Mouse (Mus musculus) neural tube, embryonic 11.5 days (tissue): ENCODE data around the gene Mrc2. TPM values are rescaled to one million over a fixed set of nuclear protein-coding genes. Genes with fewer than 3 reads are reported as not detected.
A peak's percentile ranks its signal among the peaks of the same experiment; 100 is the strongest.

Experiments
- ATAC-seq: fragments of 200-750 bp; cut with Nextera tagmentation; 2 replicates; pipeline ENCODE4 v1.8.0; 2017; ENCODE audit warnings: moderate number of reproducible peaks, mild to moderate bottlenecking, moderate TSS enrichment, moderate library complexity; ENCODE audit not compliant: insufficient read depth, low FRiP score, low TSS enrichment
- DNase-seq: peaks from one replicate; pipeline ENCODE4 v3.0.0-alpha.2; 2015; ENCODE audit warnings: low spot score
- H3K27ac ChIP-seq: fragments of 300-500 bp; sonication (generic); 2 replicates; pipeline ENCODE4 v1.5.1; 2014; ENCODE audit warnings: low read depth, mild to moderate bottlenecking, low read length
- H3K27me3 ChIP-seq: fragments of 300-500 bp; sonication (generic); 2 replicates; pipeline ENCODE4 v1.6.1; 2014; ENCODE audit warnings: mild to moderate bottlenecking, low read length, mixed read lengths; ENCODE audit not compliant: control insufficient read depth, insufficient read depth
- H3K36me3 ChIP-seq: fragments of 300-500 bp; sonication (generic); 2 replicates; pipeline ENCODE4 v1.6.1; 2014; ENCODE audit warnings: mild to moderate bottlenecking, low read length, moderate library complexity, mixed read lengths; ENCODE audit not compliant: control insufficient read depth, insufficient read depth
- H3K4me1 ChIP-seq: fragments of 300-500 bp; sonication (generic); 2 replicates; pipeline ENCODE4 v1.6.1; 2014; ENCODE audit warnings: low read length, mixed read lengths; ENCODE audit not compliant: control insufficient read depth, insufficient read depth
- H3K4me2 ChIP-seq: fragments of 300-500 bp; sonication (generic); 2 replicates; pipeline ENCODE4 v1.6.1; 2014; ENCODE audit warnings: low read depth, mild to moderate bottlenecking, moderate library complexity
- H3K4me3 ChIP-seq: fragments of 300-500 bp; sonication (generic); 2 replicates; pipeline ENCODE4 v1.5.1; 2014; ENCODE audit warnings: low read depth, low read length
- H3K9ac ChIP-seq: fragments of 300-500 bp; sonication (generic); 2 replicates; pipeline ENCODE4 v1.6.1; 2014; ENCODE audit warnings: mild to moderate bottlenecking, low read length
- H3K9me3 ChIP-seq: fragments of 300-500 bp; sonication (generic); 2 replicates; pipeline ENCODE4 v1.6.1; 2016; ENCODE audit warnings: low read length; ENCODE audit not compliant: control insufficient read depth
- whole genome bisulfite sequencing: fragments of 180-500 bp; shearing (Covaris S2); extraction: QIAGEN DNeasy Blood & Tissue Kit; methylation state at CpG from one replicate; pipeline ENCODE4 v1.1.7; 2014; 5-methylcytosine and 5-hydroxymethylcytosine counted together
- polyA plus RNA-seq: library from polyadenylated mRNA; unstranded; fragments of >200 nt; fragmentation: Nextera tagmentation; extraction: Ambion mirVana; gene quantifications from 2 replicates; pipeline ENCODE4 v1.2.1, GENCODE M21; 2014

Gene Mrc2
- polyA plus RNA-seq, 1 experiment from 2014 or later, result 9.3 TPM

DNA sequence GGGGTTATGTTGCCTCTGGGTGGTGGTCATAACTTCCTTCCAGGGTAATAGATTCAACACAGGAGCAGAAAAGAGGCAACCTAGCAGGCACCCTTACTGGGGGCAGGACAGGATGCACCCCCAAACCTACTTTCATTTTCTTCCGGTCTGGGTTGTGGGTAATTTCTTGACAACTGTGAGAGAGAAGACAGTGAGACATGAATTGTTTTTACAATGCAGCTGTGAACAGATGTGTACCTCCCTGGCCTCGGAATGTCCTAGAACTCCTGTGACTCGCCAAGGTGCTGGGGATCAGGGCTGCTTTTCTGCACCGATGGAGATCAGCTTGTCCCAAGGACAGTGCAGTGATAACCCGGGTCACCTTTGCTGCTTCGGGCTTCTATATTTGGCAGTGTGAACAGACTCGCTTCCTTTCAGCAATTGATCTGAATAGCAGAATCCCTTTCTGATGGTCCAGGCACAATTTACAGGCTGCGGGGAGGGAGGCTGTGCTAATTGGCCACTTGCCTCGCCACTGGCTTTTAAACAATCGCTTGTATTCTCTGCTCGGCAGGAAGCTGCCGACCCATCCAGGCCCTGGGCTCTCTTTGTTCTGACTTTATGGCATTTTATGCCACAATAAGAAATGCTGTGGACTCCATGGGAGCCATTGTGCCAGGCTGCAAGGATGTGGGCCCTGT is 72.1 kb downstream of the Mrc2 start:
- WGBS, result 10% methylated on average over 12 of the region's 12 CpGs
- peaks cover 15% of the 10 kb centered on the region for H3K4me1 ChIP-seq
- peak overlapping the region; percentile 84 for H3K4me2 ChIP-seq
- 0 out of 2 replicates have a peak overlapping the region, but pooled peaks have one; percentile 23 for H3K27ac ChIP-seq
- peak overlapping the region; percentile 5; the same call in 1 of the 2 replicates for H3K9ac ChIP-seq
- DNase-seq (peak; percentile 35), ATAC-seq (no peak)
- H3K9me3 ChIP-seq, result no peaks in the 10 kb centered on the region
- H3K4me3 ChIP-seq, result no peak overlapping the region
- no peaks in the 10 kb centered on the region for H3K36me3 ChIP-seq
- H3K27me3 ChIP-seq, result no peaks in the 10 kb centered on the region

DNA sequence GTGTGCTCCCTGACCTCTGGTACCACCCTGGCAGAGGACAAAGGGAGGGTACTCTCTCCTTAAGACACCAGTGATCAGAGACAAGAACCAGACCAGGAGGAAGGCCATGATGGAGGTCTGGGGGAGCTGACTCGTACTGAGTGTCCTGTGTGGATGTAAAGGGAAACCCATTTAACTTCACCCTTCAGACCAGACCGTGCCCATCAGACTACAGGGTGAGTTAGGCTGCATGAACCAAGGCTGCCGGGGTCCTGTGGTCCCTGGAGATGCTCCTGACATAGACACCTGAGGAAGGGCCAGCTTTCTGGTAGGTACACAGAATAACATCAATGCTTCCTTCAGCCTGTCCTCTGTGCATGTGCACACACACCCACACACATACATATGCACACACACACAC is 73.2 kb downstream of the Mrc2 start:
- Histone ChIP-seq H3K9me3 (no peaks in the 10 kb centered on the region), H3K27ac (no peak overlapping the region), H3K36me3 (no peaks in the 10 kb centered on the region), H3K9ac (no peak overlapping the region; the same call in 1 of the 2 replicates), H3K27me3 (no peaks in the 10 kb centered on the region), H3K4me3 (no peak overlapping the region), H3K4me2 (no peak overlapping the region), H3K4me1 (peaks cover 15% of the 10 kb centered on the region)
- 74% methylated on average over 3 of the region's 3 CpGs for WGBS
- ATAC-seq (no peak), DNase-seq (no peak)

- Histone ChIP-seq H3K36me3 (no peaks in the 10 kb centered on the region), H3K9me3 (no peaks in the 10 kb centered on the region), H3K27ac (no peak overlapping the region), H3K4me1 (peaks cover 15% of the 10 kb centered on the region), H3K27me3 (no peaks in the 10 kb centered on the region), H3K4me2 (no peak overlapping the region), H3K9ac (no peak overlapping the region), H3K4me3 (no peak overlapping the region)
- ATAC-seq, result no peak
- WGBS, result 84% methylated on average over 3 of the region's 4 CpGs
- DNase-seq, result no peak
Measured at GRCm38 (mm10) chr11:105366051-105366450, 73.6 kb downstream of the Mrc2 start.

DNA sequence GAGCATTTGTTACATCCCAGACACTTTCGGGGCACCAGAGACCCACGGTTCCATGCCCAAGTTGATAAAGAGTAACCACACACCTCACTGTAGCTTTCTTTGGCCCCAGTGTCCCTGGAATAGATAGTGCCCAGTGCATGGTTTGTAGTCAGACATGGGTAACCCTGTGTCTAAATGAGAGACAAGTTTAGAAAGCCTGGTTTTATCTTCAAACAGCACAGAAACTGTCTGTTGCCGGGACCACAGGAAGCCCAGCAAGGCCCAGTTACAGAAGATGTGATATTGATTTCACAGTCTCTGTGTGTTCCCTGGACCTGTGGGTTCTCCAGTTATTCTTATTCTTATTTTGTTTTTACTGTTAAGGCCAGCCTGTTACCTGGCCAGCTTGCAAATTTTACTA is 74.7 kb downstream of the Mrc2 start:
- DNase-seq (no peak), ATAC-seq (no peak)
- no peaks in the 10 kb centered on the region for H3K9me3 ChIP-seq
- H3K4me3 ChIP-seq, result no peak overlapping the region
- H3K36me3 ChIP-seq, result no peaks in the 10 kb centered on the region
- H3K27ac ChIP-seq, result no peak overlapping the region
- no peak overlapping the region for H3K9ac ChIP-seq
- WGBS, result 86% methylated on average over 3 of the region's 3 CpGs
- H3K4me1 ChIP-seq, result peaks cover 15% of the 10 kb centered on the region
- no peaks in the 10 kb centered on the region for H3K27me3 ChIP-seq
- no peak overlapping the region for H3K4me2 ChIP-seq

DNA sequence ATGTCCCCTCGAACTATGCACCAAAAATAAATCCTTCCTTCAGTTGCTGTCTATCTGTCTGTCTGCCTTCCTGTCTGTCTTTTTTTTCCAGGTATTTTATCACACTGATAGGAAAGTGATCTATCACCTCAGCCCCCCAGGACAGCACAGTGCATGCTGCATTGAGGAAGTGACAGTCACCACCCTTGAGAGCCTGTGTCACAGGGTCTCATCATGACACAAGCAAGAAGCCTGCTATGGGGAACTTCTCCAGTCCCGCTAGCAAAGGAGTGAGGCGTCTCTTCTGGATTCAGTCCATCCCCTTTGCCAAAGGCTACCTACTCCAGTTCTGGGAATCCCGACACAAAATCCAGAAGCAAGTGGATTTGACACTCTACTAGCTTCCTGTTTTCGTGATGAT is 76.4 kb downstream of the Mrc2 start:
- H3K27me3 ChIP-seq, result no peaks in the 10 kb centered on the region
- H3K27ac ChIP-seq, result no peak overlapping the region
- DNase-seq (no peak), ATAC-seq (no peak)
- H3K9me3 ChIP-seq, result no peaks in the 10 kb centered on the region
- no peaks in the 10 kb centered on the region for H3K36me3 ChIP-seq
- WGBS, result 86% methylated on average over 5 of the region's 5 CpGs
- peaks cover 9% of the 10 kb centered on the region for H3K4me1 ChIP-seq
- no peak overlapping the region for H3K4me3 ChIP-seq
- H3K4me2 ChIP-seq, result no peak overlapping the region
- H3K9ac ChIP-seq, result no peak overlapping the region

- DNase-seq, result no peak
- Histone ChIP-seq H3K9ac (no peak overlapping the region), H3K4me2 (no peak overlapping the region), H3K27me3 (no peaks in the 10 kb centered on the region), H3K9me3 (no peaks in the 10 kb centered on the region), H3K4me1 (peaks cover 8% of the 10 kb centered on the region), H3K36me3 (no peaks in the 10 kb centered on the region), H3K27ac (no peak overlapping the region), H3K4me3 (no peak overlapping the region)
- ATAC-seq, result no peak
- 85% methylated on average over 13 of the region's 13 CpGs for WGBS
Measured at GRCm38 (mm10) chr11:105369526-105370386, 77.3 kb downstream of the Mrc2 start.

GRCm38 (mm10) chr11:105371818-105372217 is 79.4 kb downstream of the Mrc2 start:
- H3K27ac ChIP-seq, result no peak overlapping the region
- H3K9me3 ChIP-seq, result no peaks in the 10 kb centered on the region
- H3K4me3 ChIP-seq, result no peak overlapping the region
- no peaks in the 10 kb centered on the region for H3K4me1 ChIP-seq
- DNase-seq (no peak), ATAC-seq (no peak)
- H3K9ac ChIP-seq, result no peak overlapping the region
- H3K36me3 ChIP-seq, result no peaks in the 10 kb centered on the region
- H3K27me3 ChIP-seq, result no peaks in the 10 kb centered on the region
- WGBS, result 80% methylated on average over 9 of the region's 9 CpGs
- no peak overlapping the region for H3K4me2 ChIP-seq

- Histone ChIP-seq H3K27ac (no peak overlapping the region), H3K4me2 (no peak overlapping the region), H3K4me1 (no peaks in the 10 kb centered on the region), H3K27me3 (no peaks in the 10 kb centered on the region), H3K9me3 (no peaks in the 10 kb centered on the region), H3K9ac (no peak overlapping the region), H3K36me3 (no peaks in the 10 kb centered on the region), H3K4me3 (no peak overlapping the region)
- 77% methylated on average over 8 of the region's 8 CpGs for WGBS
- no peak for ATAC-seq
- no peak for DNase-seq
Measured at GRCm38 (mm10) chr11:105373881-105374280, 81.4 kb downstream of the Mrc2 start.
